Mouse (Mus musculus): ENCODE results near the gene Mecr.
A peak's percentile ranks its signal among the peaks of the same experiment; 100 is the strongest.

Gene Mecr

GRCm38 (mm10) chr4:131888564-131888963 is 45.3 kb downstream of the Mecr start:
- DNase-seq (ENCODE audit: low spot score in 2 of 2): no peak

GRCm38 (mm10) chr4:131890692-131891091 is 47.4 kb downstream of the Mecr start:
- no peak for DNase-seq (ENCODE audit: low spot score in 2 of 2)

- no peak for DNase-seq (ENCODE audit: low spot score in 2 of 2)
These were observed 53.8 kb downstream of the Mecr start for GRCm38 (mm10) chr4:131897109-131897508.

GRCm38 (mm10) chr4:131897787-131898186 is 54.5 kb downstream of the Mecr start:
- DNase-seq (ENCODE audit: low spot score in 2 of 2): no peak

- DNase-seq (ENCODE audit: low spot score in 2 of 2): no peak
These were observed 55.4 kb downstream of the Mecr start for GRCm38 (mm10) chr4:131898503-131899179.

GRCm38 (mm10) chr4:131899180-131899554 is 55.9 kb downstream of the Mecr start:
- no peak for DNase-seq (ENCODE audit: low spot score in 2 of 2)

- DNase-seq (ENCODE audit: low spot score in 2 of 2): no peak
These were observed 57.8 kb downstream of the Mecr start for GRCm38 (mm10) chr4:131901090-131901489.

- DNase-seq (ENCODE audit: low spot score in 2 of 2): no peak
These were observed 61.2 kb downstream of the Mecr start for GRCm38 (mm10) chr4:131904478-131904877.

- DNase-seq (ENCODE audit: low spot score in 2 of 2): no peak
These were observed 63.2 kb downstream of the Mecr start for GRCm38 (mm10) chr4:131906423-131906822.

GRCm38 (mm10) chr4:131907912-131908311 is 64.6 kb downstream of the Mecr start:
- no peak for DNase-seq (ENCODE audit: low spot score in 2 of 2)

GRCm38 (mm10) chr4:131910237-131910994 is 67.1 kb downstream of the Mecr start:
- no peak for DNase-seq (ENCODE audit: low spot score in 2 of 2)

GRCm38 (mm10) chr4:131911521-131911920 is 68.3 kb downstream of the Mecr start:
- DNase-seq (ENCODE audit: low spot score in 2 of 2): no peak

GRCm38 (mm10) chr4:131913526-131913925 is 70.3 kb downstream of the Mecr start:
- DNase-seq (ENCODE audit: low spot score in 2 of 2): no peak

- DNase-seq (ENCODE audit: low spot score in 2 of 2): no peak
These were observed 70.9 kb downstream of the Mecr start for GRCm38 (mm10) chr4:131914046-131914643.

GRCm38 (mm10) chr4:131914891-131915469 is 71.7 kb downstream of the Mecr start:
- no peak for DNase-seq (ENCODE audit: low spot score in 2 of 2)

GRCm38 (mm10) chr4:131915821-131916328 is 72.6 kb downstream of the Mecr start:
- no peak for DNase-seq (ENCODE audit: low spot score in 2 of 2)

GRCm38 (mm10) chr4:131916425-131916824 is 73.2 kb downstream of the Mecr start:
- DNase-seq (ENCODE audit: low spot score in 2 of 2): peak; percentile 73 to 78

GRCm38 (mm10) chr4:131917010-131917555 is 73.8 kb downstream of the Mecr start:
- no peak for DNase-seq (ENCODE audit: low spot score in 2 of 2)

All from urinary bladder, postnatal 36 days (tissue).